Mouse (Mus musculus) forebrain, embryonic 10.5 days (tissue): ENCODE measurements around the gene Fcrlb. TPM values are rescaled to one million over a fixed set of nuclear protein-coding genes. Genes with fewer than 3 reads are reported as not detected.

ENCODE experiments used
- DNase-seq: peaks from one replicate; pipeline ENCODE4 v3.0.0-alpha.2; 2017; ENCODE audit warnings: low spot score; ENCODE audit errors: extremely low spot score
- H3K27ac ChIP-seq: fragments of 300-500 bp; sonication (generic); 2 replicates; pipeline ENCODE4 v1.5.1; 2016; ENCODE audit warnings: mild to moderate bottlenecking
- H3K27me3 ChIP-seq: fragments of 300-500 bp; sonication (generic); 2 replicates; pipeline ENCODE4 v1.6.1; 2016; ENCODE audit warnings: mild to moderate bottlenecking; ENCODE audit not compliant: poor library complexity, severe bottlenecking
- H3K36me3 ChIP-seq: fragments of 300-500 bp; sonication (generic); replicated peaks from 2 replicates; pipeline ENCODE4 v1.6.1; 2016; ENCODE audit warnings: mild to moderate bottlenecking, moderate library complexity
- H3K4me1 ChIP-seq: fragments of 300-500 bp; sonication (generic); 2 replicates; pipeline ENCODE4 v1.6.1; 2016
- H3K4me3 ChIP-seq: fragments of 300-500 bp; sonication (generic); 2 replicates; pipeline ENCODE4 v1.5.1; 2016; ENCODE audit warnings: mild to moderate bottlenecking, moderate library complexity
- H3K9me3 ChIP-seq: fragments of 300-500 bp; sonication (generic); 2 replicates; pipeline ENCODE4 v1.6.1; 2016; ENCODE audit warnings: mild to moderate bottlenecking, moderate library complexity
- WGBS: fragments of 180-500 bp; shearing (Covaris S2); methylation state at CpG from one replicate; pipeline ENCODE4 v1.1.7; 2016; 5-methylcytosine and 5-hydroxymethylcytosine counted together
- polyA plus RNA-seq: library from polyadenylated mRNA; unstranded; fragments of >200 nt; fragmentation: Nextera tagmentation; extraction: Ambion mirVana; gene quantifications from 2 replicates; pipeline ENCODE4 v1.2.1, GENCODE M21; 2016

Gene Fcrlb
- polyA plus RNA-seq, 1 experiment from 2014 or later, result not detected

- no peak overlapping the region for H3K4me3 ChIP-seq
- peaks cover 41% of the 10 kb centered on the region for H3K36me3 ChIP-seq
- WGBS, result 92% methylated on average over 5 of the region's 5 CpGs
- no peaks in the 10 kb centered on the region for H3K27me3 ChIP-seq
- no peaks in the 10 kb centered on the region for H3K9me3 ChIP-seq
- H3K27ac ChIP-seq, result no peak overlapping the region
- H3K4me1 ChIP-seq, result peaks cover 21% of the 10 kb centered on the region
- DNase-seq, result no peak
These were observed 29.7 kb downstream of the Fcrlb start for GRCm38 (mm10) chr1:170882915-170883485.

GRCm38 (mm10) chr1:170876906-170877305, 35.8 kb downstream of the Fcrlb start:
- Histone ChIP-seq H3K27me3 (no peaks in the 10 kb centered on the region), H3K4me3 (no peak overlapping the region), H3K9me3 (no peaks in the 10 kb centered on the region), H3K36me3 (peaks cover 88% of the 10 kb centered on the region), H3K27ac (no peak overlapping the region), H3K4me1 (no peaks in the 10 kb centered on the region)
- DNase-seq, result no peak
- WGBS, result 96% methylated on average over 5 of the region's 5 CpGs

GRCm38 (mm10) chr1:170875676-170876075, 37.1 kb downstream of the Fcrlb start:
- Histone ChIP-seq H3K36me3 (peaks cover 85% of the 10 kb centered on the region), H3K27ac (no peak overlapping the region), H3K9me3 (no peaks in the 10 kb centered on the region), H3K27me3 (no peaks in the 10 kb centered on the region), H3K4me1 (no peaks in the 10 kb centered on the region), H3K4me3 (no peak overlapping the region)
- WGBS, result 94% methylated on average over 3 of the region's 3 CpGs
- DNase-seq, result no peak

- Histone ChIP-seq H3K4me1 (peaks cover 2% of the 10 kb centered on the region), H3K4me3 (no peak overlapping the region)
- WGBS, result 92% methylated on average over 2 of the region's 2 CpGs
These were observed 40.8 kb downstream of the Fcrlb start for GRCm38 (mm10) chr1:170871961-170872360.

GRCm38 (mm10) chr1:170871402-170871801, 41.3 kb downstream of the Fcrlb start:
- WGBS, result 88% methylated on average over 6 of the region's 6 CpGs
- no peak for DNase-seq
- Histone ChIP-seq H3K9me3 (no peaks in the 10 kb centered on the region), H3K36me3 (peaks cover 45% of the 10 kb centered on the region), H3K4me3 (no peak overlapping the region), H3K27ac (no peak overlapping the region), H3K4me1 (peaks cover 8% of the 10 kb centered on the region), H3K27me3 (no peaks in the 10 kb centered on the region)

More at GRCm38 (mm10) chr1:170871961-170872360, 40.8 kb downstream of the Fcrlb start:
- no peaks in the 10 kb centered on the region for H3K9me3 ChIP-seq
- no peaks in the 10 kb centered on the region for H3K27me3 ChIP-seq
- peaks cover 50% of the 10 kb centered on the region for H3K36me3 ChIP-seq
- no peak overlapping the region for H3K27ac ChIP-seq
- no peak for DNase-seq

- no peaks in the 10 kb centered on the region for H3K9me3 ChIP-seq
- H3K4me1 ChIP-seq, result peaks cover 11% of the 10 kb centered on the region
- 22% methylated on average over 14 of the region's 14 CpGs for WGBS
- peaks cover 24% of the 10 kb centered on the region for H3K36me3 ChIP-seq
- peak overlapping the region; percentile 78 for H3K4me3 ChIP-seq
- peak overlapping the region; percentile 84 for H3K27ac ChIP-seq
- no peak for DNase-seq
- H3K27me3 ChIP-seq, result no peaks in the 10 kb centered on the region
These were observed 43.8 kb downstream of the Fcrlb start for GRCm38 (mm10) chr1:170868905-170869283.

- Histone ChIP-seq H3K4me3 (peak overlapping the region; percentile 78), H3K27me3 (no peaks in the 10 kb centered on the region), H3K9me3 (no peaks in the 10 kb centered on the region), H3K27ac (peak overlapping the region; percentile 84), H3K4me1 (peaks cover 11% of the 10 kb centered on the region), H3K36me3 (peaks cover 19% of the 10 kb centered on the region)
- peak; percentile 79 for DNase-seq
- WGBS, result 1% methylated on average over 33 of the region's 33 CpGs
These were observed 44.4 kb downstream of the Fcrlb start for GRCm38 (mm10) chr1:170868107-170868904.

GRCm38 (mm10) chr1:170867691-170868105, 45.0 kb downstream of the Fcrlb start, which contains the start of gene Atf6:
Atf6 (minus strand) TSS chr1:170867771.
- Histone ChIP-seq H3K4me3 (peak within 1 kb of the TSS; percentile 78), H3K9me3 (no peaks in the 10 kb centered on the region), H3K27me3 (no peaks in the 10 kb centered on the region), H3K27ac (peak within 1 kb of the TSS; percentile 84), H3K4me1 (peaks cover 11% of the 10 kb centered on the region), H3K36me3 (peaks cover 16% of the 10 kb centered on the region)
- peak; percentile 94 for DNase-seq
- 0% methylated on average over 25 of the region's 25 CpGs for WGBS

GRCm38 (mm10) chr1:170866992-170867690, 45.6 kb downstream of the Fcrlb start:
- Histone ChIP-seq H3K9me3 (no peaks in the 10 kb centered on the region), H3K4me1 (peaks cover 11% of the 10 kb centered on the region), H3K36me3 (peaks cover 11% of the 10 kb centered on the region), H3K4me3 (peak overlapping the region; percentile 78), H3K27ac (peak overlapping the region; percentile 84), H3K27me3 (no peaks in the 10 kb centered on the region)
- 3% methylated on average over 30 of the region's 30 CpGs for WGBS
- DNase-seq, result no peak

GRCm38 (mm10) chr1:170865406-170865805, 47.3 kb downstream of the Fcrlb start:
- no peak overlapping the region for H3K27ac ChIP-seq
- no peak for DNase-seq
- H3K27me3 ChIP-seq, result no peaks in the 10 kb centered on the region
- no peaks in the 10 kb centered on the region for H3K9me3 ChIP-seq
- H3K4me3 ChIP-seq, result no peak overlapping the region
- WGBS, result 94% methylated on average over 5 of the region's 5 CpGs
- peaks cover 11% of the 10 kb centered on the region for H3K4me1 ChIP-seq
- H3K36me3 ChIP-seq, result no peaks in the 10 kb centered on the region

GRCm38 (mm10) chr1:170864754-170865153, 48.0 kb downstream of the Fcrlb start:
- H3K36me3 ChIP-seq, result no peaks in the 10 kb centered on the region
- peaks cover 11% of the 10 kb centered on the region for H3K4me1 ChIP-seq
- WGBS, result 91% methylated on average over 3 of the region's 3 CpGs

GRCm38 (mm10) chr1:170864234-170864633, 48.5 kb downstream of the Fcrlb start:
- DNase-seq, result no peak
- H3K36me3 ChIP-seq, result no peaks in the 10 kb centered on the region
- H3K27me3 ChIP-seq, result no peaks in the 10 kb centered on the region
- H3K9me3 ChIP-seq, result no peaks in the 10 kb centered on the region
- H3K27ac ChIP-seq, result no peak overlapping the region
- H3K4me3 ChIP-seq, result no peak overlapping the region
- H3K4me1 ChIP-seq, result peaks cover 11% of the 10 kb centered on the region

More at GRCm38 (mm10) chr1:170864754-170865153, 48.0 kb downstream of the Fcrlb start:
- DNase-seq, result no peak
- H3K4me3 ChIP-seq, result no peak overlapping the region
- H3K27me3 ChIP-seq, result no peaks in the 10 kb centered on the region
- no peaks in the 10 kb centered on the region for H3K9me3 ChIP-seq
- no peak overlapping the region for H3K27ac ChIP-seq

- Histone ChIP-seq H3K27ac (no peak overlapping the region), H3K4me3 (no peak overlapping the region), H3K27me3 (no peaks in the 10 kb centered on the region), H3K4me1 (peaks cover 11% of the 10 kb centered on the region), H3K9me3 (no peaks in the 10 kb centered on the region), H3K36me3 (no peaks in the 10 kb centered on the region)
- no peak for DNase-seq
- WGBS, result 83% methylated on average over 4 of the region's 4 CpGs
These were observed 49.7 kb downstream of the Fcrlb start for GRCm38 (mm10) chr1:170863033-170863432.
